Mouse (Mus musculus): ENCODE data around the gene Mtap.

Mtap gene

DNA sequence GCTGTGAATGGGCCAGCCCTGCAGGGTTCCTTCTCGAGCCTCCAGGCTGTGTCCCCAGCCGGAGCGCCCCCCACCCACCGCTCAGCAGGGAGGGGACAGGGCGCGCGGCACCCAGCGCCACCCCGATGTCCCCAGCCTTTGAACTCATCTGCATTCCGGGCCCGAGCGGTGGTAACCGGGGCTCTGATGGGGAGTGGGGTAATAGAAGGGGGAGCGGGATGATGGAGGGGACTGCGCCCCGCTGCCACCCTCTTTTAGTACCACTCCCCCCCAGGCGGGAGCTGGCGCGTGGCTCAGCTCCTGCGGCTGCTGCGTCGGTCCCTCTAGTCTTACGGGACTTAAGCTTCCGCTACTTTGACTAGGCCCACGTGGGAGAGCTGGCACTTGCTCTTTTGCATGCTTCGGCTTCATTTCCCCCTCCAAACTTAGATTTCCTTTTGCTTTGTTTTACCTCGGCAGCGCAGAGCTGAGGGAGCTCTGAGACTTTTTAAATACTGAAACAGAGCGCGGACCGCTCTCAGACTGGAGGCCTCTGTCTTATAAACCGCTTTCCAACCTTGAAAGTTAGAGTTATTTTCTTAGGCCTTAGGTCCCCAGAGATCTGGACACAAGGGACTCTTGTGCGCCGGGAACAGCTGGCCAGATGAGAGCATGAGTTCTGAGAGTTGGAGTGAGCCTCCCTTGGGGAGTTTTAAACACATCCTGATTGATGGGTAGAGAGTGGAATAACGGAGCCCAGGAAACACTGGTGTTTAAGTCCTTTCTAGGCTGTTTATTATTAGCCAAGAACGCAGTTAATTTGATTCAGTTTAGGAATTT, 829 bp downstream of the Mtap start:
- peak; percentile 55 for DNase-seq

- no peak for DNase-seq
Observed at GRCm38 (mm10) chr4:89138361-89138651, 1.4 kb downstream of the Mtap start.

- no peak for DNase-seq
Observed at GRCm38 (mm10) chr4:89140832-89141231, 3.9 kb downstream of the Mtap start.

DNA sequence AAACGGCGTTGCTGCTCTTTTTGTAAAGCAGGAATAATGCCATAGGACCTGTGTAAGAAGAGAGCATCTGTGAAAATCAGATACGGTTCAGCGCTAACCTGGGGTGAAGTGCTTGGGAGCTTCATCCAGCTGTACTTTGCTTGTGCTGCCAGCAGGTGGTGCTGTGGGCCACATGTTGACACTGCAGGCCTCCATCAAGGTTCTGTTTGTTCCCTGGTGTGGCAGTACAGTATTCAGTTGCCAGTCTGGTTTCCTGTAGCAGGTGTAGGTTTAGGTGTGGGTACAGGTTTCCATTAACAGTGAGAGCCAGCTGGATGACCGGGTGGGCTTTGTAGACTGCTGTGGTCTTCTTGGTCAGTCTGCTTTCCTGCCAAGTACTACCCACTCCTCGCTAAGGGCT, 8.5 kb downstream of the Mtap start:
- DNase-seq = peak; percentile 78

DNA sequence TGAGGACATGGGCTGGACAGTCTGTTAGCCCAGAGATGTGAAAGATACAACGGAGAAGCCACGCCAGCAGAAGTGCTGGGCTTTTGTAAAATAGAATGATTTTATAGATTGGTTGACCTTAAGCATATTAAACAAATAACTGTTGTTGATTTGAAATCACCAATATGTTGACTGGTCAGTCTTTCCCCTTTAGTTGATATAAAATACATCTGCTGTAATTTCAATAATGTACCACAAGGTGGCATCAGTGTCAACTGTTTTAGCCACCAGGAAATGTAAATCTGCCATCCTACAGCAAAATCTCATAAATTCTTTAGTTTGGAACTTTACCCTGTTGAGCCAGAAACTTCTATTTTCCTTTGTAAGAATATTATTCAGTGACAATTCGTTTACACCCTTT, 9.4 kb downstream of the Mtap start:
- DNase-seq = no peak

GRCm38 (mm10) chr4:89149261-89149660, 12.3 kb downstream of the Mtap start:
- no peak for DNase-seq

DNA sequence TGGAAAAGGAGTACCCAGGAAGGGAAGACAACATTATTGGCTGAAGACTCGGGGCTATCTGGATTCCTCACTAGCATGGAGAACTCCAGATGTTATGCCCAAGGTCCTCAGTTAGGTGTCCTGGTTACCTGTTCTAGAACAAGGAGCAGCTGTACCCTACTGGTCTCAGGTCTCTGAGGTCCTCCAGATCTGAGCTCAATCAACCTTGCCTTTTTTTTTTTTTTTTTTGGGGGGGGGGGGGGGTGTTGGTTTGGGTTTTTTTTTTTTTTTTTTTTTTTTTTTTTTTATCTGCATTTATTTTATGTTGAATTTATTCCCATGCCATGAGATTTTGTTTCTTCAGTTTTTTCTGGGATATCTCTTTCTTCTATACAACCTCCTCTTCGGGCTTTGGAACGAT, 24.5 kb downstream of the Mtap start:
- DNase-seq = no peak

DNA sequence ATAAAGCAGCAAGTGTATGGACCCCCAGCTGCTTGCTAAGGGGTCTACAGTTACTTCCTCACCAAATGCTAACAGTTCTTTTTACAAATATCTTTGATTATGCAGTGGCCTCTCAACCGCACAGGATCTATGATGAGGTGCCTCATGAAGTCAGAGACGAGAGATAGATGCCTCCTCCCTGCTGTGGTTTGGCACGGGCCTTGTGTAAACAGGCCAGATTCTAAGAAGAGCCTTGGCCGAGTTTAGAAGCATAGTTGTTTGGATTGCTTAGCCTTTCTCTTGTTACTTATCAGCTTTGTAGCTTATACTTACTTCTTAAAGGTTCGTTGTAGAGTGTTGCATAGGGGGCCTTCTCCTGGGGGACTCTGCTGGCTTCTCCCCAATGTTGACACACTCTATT, 25.6 kb downstream of the Mtap start:
- peak; percentile 16 for DNase-seq

DNA sequence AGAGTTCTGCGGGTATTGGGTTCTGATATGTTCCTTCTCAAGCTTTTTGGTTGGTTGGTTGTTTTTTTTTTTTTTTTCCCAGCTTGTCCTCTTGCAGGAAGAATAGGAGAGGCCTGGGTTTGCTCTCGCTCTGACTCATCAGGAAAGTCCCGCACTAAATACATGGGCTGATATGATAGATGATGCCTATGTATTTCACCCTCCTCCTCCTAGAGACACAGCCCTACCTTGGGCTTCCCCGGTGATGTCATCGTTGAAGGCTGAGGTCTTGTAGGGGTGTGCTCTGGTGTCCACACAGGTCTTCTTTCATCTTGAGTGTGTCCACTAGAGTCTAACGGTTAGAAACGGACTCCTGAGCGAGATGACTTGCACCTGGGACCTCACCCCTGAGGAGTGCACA, 26.7 kb downstream of the Mtap start:
- no peak for DNase-seq

DNA sequence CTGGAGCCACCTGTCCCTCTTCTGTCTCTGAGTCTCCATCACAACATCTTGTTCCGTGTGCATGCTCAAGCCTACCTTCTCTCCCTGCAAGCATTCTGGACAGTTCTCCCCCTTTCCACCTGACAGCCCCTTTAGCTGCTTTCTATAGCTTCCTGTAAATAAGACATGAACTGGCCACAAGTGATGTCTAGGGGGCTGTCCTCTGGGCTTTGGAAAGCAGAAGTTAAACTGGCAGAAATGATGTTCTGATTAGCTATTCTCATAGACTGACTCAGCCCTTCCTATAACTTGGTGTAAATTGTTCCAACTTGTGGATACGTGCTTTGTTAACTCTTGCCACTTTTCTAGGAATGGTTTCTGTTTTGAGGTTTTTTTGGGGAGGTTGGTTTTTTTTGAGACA, 27.8 kb downstream of the Mtap start:
- DNase-seq = no peak

- no peak for DNase-seq
Observed at GRCm38 (mm10) chr4:89168877-89169276, 32.0 kb downstream of the Mtap start.

DNA sequence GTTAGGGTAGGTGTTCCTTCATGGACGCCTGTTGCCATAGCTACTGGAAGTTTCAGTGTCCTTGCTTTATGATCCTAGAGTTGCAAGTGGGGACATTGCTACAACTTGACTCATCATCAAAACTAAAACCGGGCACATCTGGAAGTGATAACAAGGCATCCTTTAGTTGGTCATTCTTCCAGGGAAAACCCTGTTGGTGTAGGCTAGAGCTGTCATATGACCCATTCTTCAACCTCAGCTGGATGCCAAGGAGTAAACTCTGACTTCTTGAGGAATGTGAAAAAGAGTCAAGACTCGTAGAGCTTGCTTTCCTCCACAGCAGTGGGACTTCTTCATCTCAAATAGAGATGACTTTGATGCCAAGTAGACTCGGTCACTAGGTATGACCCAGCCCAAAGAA, 32.8 kb downstream of the Mtap start:
- DNase-seq = no peak

DNA sequence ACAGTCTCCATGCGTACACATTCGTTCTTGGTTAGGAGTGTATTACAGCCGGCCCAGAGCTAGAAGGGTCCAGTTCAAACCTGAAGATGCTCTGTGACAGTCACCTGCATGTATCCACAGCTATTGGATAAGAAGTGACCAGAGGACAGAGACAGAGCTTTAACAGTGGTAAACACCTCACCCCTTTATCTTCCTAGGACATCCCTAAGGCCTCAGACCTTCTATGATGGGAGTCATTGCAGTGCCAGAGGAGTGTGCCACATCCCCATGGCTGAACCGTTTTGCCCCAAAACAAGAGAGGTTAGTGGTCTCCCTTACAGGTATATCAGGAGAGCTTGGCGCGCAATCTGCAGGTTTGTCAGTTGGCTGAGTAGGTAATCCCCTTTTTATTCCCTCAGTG, 34.0 kb downstream of the Mtap start:
- no peak for DNase-seq

GRCm38 (mm10) chr4:89172873-89173605, 36.1 kb downstream of the Mtap start:
- no peak for DNase-seq

- DNase-seq = no peak
Observed at GRCm38 (mm10) chr4:89177514-89178307, 40.8 kb downstream of the Mtap start.

DNA sequence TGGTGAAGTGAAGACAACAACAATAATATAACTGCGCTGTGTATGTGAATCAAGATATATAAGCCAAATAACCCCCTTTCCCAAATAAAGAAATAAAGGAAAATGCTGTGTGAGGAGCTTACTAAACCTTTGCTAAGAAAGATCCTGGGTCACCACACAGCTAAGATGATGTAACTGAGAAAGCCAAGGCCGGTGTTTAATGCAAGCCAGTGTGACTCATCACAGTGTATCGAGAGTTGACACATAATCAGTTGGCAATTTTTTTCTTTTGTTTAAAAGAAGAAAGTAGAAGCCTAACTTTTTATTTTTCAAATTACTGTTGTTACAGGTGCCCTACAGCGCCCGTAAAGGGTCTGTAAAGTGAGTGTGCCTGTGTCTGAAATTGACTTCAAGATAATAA, 43.2 kb downstream of the Mtap start:
- no peak for DNase-seq

DNA sequence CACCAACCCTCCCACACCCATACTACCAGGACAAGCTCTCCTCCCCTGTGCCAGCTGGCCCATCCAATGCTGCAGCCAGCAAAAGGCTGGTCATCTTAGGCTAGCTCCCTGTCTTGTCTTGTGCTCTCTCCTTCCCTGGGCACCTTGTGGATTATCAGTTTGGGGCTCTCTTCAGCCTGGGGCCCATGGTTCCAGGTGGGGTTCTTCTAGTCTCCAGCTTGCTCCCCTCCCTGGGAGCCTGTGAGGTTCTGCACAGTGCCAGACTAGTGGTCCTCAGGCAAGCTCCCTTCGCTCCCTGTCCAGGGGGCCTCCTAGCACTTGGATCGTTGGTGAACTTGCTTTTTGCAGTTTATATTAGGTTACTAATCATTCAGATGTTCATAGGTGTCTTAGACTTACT, 44.7 kb downstream of the Mtap start:
- no peak for DNase-seq

GRCm38 (mm10) chr4:89182486-89182885, 45.6 kb downstream of the Mtap start:
- no peak for DNase-seq

- DNase-seq = no peak
Observed at GRCm38 (mm10) chr4:89195481-89195880, 58.6 kb downstream of the Mtap start.

GRCm38 (mm10) chr4:89197128-89197527, 60.2 kb downstream of the Mtap start:
- no peak for DNase-seq

- DNase-seq = no peak
Observed at GRCm38 (mm10) chr4:89200806-89201205, 63.9 kb downstream of the Mtap start.

- no peak for DNase-seq
Observed at GRCm38 (mm10) chr4:89209310-89209709, 72.4 kb downstream of the Mtap start.

GRCm38 (mm10) chr4:89210314-89210713, 73.4 kb downstream of the Mtap start:
- no peak for DNase-seq

DNA sequence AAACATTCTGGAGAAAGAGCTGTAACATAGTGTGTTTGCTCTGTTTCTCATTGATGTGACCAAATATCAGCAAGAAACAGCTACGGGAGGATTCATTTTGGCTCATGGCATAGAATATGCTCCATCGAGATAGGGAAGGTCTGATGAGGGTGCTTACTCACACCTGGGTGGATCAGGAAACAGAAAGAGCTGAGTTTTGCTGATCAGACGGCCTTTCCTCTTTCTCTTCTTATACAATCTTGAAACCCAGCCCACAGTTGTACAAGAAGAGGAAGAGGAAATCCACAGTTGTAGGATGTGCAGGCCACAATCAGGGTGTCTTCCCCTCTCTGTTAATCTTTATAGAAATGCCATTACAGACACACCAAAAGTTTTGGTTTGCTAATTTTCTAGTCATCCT, 75.3 kb downstream of the Mtap start:
- DNase-seq = no peak
